Mouse (Mus musculus) MEL-GATA-1-ER (cell line): Measurements from ENCODE around the gene Six5.

Experiments used
- DNase-seq: peaks from one replicate; pipeline ENCODE4 v3.0.0-alpha.2; 2012; ENCODE audit warnings: low read depth; ENCODE audit errors: extremely low read depth

The Six5 gene

DNA sequence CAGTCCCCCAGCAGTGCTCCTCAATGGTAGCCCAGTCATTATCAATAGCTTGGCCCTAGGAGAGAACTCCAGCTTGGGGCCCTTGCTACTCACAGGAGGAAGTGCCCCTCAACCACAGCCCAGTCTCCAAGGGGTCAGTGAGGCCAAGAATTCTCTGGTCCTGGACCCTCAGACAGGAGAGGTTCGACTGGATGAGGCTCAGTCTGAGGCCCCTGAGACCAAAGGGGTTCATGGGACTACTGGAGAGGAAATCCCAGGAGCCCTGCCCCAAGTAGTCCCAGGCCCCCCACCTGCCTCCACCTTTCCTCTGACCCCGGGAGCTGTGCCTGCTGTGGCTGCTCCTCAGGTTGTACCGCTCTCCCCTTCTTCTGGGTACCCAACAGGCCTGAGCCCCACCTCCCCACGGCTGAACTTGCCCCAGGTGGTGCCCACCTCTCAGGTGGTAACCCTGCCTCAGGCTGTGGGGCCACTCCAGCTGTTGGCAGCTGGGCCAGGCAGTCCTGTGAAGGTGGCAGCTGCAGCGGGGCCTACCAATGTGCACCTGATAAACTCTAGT is 2.1 kb downstream of the Six5 start:
- no peak for DNase-seq

DNA sequence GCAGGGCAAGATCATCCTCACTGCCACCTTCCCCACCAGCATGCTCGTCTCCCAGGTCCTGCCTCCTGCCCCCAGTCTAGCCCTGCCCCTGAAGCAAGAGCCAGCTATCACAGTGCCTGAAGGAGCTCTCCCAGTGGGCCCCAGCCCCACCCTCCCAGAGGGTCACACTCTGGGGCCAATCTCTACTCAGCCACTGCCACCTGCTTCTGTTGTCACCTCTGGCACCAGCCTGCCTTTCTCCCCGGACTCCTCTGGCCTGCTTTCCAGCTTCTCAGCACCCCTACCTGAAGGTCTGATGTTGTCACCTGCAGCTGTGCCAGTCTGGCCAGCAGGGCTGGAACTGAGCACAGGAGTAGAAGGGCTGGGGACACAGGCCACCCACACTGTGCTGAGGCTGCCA is 2.8 kb downstream of the Six5 start:
- no peak for DNase-seq

DNA sequence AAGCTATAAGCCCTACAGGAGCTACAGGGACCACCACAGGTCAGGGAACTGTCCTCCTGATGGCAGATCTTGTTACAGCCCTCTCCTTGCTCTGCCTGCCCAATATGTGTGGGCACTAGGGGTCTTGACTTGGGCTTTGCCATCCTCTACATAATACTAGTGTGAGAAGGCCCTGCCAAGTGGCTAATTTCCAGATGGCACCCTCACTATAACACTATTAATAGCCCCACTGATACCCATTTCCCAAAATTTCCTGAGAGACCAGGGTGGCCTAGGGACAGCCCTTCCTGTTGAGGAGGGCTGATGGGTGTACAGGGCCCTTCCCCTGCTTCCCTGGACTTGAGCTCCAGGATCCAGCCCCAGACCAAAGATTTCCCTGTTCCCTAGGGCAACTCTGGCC is 3.5 kb downstream of the Six5 start:
- no peak for DNase-seq

DNA sequence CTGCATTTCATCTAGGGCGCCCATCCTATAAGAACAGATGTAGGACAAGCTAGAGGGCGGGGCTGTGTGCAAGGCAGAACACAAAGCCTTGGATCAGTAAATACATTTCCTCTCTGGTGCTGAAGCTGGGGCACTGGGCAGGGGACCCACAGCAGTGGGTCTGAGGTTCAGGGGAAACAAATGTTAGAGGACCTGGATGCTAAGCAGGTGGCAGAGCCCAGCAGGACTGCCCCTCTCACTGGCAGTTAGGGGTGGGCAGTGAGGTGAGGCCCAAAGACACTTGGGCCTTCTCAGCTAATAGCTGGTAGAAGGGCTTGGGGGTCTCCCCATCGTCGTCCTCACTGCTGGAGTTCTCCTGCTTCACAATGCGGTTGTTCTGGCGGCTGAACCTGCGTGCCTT is 4.4 kb downstream of the Six5 start:
- DNase-seq = no peak

DNA sequence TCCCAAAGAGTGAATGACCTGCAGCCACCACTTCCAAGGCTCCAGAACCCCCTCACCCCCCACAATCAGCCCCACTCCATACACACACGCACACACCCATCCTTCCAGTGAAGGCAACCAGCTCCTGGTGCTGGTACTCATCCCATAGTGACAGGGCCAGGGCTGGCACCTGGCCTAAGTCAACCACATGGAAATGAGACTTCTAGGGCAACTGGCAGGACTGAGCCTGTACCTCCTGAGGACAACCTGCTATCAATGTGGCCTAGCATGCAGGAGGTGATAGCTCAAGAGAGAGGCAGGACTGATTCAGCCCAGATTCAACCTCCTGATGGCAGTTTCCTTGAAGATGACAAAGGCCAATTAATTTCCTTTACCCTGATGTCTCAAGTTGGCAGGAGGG is 5.9 kb downstream of the Six5 start:
- DNase-seq = no peak

DNA sequence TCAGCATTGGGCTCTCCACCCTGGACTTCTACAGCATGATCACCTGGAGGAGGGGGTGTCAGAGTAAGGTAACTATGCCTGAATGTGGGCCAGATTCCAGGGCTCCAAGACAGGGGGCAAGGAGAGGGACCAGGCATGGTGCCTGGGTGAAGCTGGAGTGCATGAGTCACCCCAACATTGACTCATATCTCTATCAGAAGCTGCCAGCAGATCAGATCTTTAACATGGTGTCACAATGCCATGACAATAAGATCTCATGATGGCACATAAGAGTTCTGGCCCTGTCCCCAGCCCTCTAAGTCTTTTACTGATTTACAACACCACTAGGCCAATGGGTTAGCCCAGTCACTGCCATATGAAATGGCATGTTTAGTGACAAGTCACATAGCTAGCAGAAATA is 9.3 kb downstream of the Six5 start:
- DNase-seq = no peak

DNA sequence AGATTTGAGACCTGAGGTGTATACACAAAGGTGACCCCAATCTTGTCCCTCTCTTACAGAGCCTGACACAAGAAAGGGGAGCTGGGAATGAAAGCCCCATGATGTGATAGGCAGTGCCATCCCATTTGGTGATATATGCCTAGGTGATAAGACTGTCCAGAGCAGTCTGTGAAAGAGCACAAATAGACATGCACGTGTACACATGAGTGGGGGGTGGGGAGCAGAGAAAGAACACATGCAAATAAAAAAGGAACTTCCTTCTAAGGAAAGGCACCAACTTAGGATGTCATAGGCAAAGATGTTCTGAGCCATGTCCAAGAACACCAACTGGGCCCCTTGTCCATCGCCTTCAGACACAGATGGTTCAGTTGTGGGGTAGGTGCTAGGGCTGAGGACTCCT is 10.1 kb downstream of the Six5 start:
- no peak for DNase-seq

DNA sequence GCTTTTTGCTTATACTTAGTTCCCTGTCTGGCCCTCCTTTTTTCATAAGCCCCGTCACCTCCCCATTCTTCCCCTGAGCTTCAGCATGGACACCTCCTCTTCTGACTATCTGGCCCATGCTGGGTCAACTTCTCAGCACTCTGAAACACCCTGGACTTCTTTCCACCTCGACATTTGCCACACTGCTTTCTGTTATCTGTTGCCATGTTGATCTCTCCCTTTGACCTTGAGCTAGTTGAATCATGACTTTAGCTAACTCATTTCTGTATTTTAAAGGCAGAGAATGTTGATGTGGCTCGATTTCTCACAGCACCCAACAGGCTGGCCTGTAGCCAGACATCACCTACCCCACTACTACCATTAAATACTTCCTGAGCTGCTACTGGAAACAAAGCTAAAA is 13.0 kb downstream of the Six5 start:
- DNase-seq = no peak

DNA sequence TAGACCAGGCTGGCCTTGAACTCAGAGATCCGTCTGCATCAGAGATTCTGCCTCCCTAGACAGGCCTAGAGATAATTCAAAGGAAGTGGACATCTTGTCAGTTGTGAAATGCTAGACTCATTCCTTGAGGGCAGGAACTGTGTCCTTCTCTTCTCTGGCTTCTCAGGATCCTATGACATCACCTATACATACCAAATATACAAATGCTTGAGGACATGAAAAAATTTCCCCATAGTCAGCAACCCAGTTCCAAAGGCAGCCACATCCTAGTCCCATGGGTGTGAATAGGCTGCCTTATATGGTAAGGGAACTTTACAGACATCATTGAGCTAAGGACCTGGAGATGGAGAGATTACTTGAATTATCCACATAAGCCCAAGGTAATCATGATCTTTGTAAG is 15.2 kb downstream of the Six5 start:
- no peak for DNase-seq

DNA sequence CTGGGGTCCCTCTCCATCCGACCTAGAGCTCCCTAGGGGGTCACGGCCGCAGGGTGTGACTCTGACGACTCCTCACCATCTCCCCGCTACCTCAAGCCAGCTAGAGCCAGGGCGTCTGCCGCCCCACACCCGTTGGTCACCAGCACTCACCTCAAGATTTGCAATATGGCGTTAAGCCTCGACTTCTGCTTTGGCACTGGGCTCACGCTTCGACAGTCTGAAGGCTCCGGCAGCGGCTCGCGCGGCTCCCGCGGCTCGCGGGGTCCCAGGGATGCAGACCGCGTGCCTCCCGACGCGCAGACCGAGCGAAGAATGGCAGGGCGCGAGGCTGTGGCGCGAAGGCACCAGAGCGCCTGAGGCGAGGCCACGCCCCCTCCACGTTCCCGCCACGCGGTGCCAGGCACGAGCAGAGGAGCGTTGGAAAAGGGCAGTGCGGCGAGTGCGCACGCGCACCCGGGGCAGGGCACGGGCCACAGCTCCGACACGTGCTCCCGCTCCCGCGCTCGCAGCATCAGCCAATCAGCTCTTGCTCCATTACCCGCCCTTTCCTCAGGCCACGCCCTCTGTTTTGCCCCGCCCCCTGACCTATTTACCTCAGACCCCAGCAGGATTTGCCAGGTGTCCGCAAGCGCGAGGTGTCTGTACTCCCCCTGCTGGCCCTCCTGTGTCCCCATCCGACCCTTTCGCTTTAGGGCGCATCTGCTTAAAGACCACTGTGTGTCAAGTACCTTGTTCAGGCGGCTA is 23.8 kb downstream of the Six5 start, which contains the start of gene Gm4969:
Gene Gm4969 (minus strand): TSS at position 341 of the 744 bp plus-strand sequence.
- DNase-seq = no peak

DNA sequence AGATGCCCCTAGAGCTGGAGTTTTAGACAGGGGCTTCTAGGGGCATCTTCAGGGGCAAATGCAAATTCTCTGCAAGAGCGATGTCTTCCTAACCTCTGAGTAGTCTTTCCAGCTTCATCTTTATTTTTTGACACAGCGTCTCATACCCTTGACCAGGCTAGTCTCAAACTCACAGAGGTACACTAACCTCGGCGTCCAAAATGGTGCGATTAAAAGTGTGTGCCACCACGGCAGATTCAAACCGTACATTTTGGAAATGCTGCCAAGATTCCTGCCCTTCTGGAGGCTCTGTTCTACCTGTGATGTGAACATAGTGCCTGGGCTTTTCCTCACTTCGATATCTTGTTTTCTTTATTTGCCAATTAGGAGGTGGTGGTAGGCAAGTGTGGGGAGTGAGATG is 24.7 kb downstream of the Six5 start:
- no peak for DNase-seq

DNA sequence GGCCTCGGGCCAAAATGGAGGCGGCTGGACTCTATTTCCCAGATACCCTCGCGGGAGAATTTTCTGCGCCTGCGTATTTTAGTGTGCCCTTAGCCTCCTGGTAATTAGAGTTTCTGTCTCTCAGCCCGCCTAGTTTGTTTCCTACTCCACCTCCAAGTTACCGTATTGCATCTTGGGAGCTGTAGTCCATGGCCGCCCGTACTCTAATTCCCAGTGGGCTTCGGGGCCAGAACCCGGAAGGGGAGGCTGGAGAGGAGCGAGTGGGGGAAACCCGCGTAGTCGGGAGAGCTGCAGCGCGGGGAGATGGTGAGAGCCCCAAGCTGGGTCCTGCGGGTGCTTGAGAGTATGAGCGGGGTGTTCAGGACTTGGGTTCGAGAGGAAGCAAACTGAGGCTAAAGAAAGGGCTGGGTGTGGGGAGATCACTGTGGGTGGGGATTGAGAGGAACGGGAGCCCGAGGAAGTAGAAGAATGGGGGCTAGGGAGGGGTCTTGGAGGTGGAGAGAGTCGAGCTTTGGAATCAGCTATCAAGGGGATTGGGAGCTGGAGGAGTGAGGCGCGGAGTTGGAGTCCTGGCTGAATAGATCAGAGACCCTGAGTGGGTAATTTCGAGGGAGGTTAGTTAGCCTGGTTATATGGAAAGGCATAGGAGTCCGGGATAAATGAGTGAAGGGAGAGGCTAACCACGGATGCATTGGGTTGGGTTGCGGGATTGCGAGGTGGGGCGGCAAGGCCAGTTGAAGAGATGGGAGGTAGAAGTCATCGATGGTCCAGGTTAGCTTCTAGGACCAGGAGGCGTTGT is 25.4 kb downstream of the Six5 start, which contains the start of gene Fbxo46:
Gene Fbxo46 (plus strand): TSS at position 229 of the 799 bp plus-strand sequence.
- peak; percentile 97 for DNase-seq

DNA sequence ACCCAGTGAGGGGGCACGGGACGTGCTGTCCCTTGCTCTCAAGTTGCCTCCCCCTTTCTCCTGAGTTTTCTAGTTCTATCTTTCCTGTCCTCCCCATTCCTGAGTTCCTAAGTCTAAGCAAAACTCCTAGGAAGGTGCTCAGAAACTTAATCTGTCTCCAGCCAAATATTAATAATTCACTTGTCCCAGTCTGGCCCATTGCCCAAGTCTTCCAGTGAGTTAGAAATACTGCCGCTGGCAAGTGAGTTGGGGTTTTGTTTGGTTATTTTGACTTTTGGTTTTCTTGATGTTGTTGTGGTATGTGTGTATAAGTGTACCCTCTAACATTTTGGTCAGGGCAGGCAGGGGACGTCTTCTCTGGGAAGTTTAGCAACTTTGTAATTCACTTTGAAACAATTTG is 27.3 kb downstream of the Six5 start:
- no peak for DNase-seq

DNA sequence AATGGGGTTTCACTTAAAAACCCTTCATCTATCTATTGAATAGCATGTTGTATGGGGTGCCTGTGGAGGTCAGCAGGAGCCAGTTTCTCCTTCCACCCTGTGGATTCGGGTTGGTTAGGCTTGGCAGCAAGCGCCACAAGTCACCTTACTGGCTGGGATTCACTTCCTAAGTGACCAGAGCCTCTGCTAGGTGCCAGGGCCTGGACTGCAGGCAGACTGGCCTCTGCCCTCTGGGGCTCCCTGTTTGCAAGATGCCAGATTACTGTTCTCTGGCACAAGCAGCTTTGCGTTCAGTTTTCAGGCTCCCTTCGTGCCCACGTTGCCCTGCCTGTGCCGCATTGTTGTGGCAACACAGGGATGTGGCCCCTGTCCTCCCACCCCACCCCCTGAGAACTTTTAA is 30.3 kb downstream of the Six5 start:
- no peak for DNase-seq

DNA sequence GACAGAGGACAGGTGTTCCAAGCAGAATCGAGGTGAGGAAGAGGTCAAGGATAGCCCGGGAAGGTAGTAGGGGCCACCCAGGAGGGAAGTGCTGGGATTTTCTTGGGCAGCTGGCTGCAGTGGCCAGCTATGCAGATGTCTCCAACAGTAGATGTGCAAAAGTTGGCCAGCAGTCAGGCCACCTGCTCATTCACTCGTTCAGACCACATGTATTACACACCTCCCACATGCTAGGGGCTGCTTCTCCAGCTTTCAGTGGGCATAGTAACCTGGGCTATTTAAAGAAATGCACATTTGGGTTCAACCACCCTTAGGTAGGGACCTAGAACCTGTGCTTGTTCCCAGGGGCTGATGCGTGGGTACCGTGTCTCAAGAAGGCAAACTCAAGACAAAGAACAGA is 33.4 kb downstream of the Six5 start:
- no peak for DNase-seq

DNA sequence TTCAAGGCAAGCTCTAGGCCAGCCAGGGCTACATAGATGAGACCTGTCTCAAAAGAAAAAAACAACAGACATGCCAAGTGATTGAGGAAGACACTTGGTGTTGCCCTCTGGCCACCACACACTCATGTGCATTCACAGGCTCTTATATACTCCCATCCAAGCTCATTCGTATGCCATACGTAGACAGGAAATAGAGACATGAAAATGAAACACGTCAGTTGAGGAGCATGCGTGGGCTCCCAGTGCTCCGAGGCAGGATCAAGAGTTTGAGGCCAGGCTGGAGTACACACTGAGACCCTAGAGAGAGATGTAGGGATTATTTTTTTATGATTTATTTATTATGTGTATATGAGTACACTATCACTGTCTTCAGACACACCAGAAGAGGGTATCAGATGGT is 35.0 kb downstream of the Six5 start:
- no peak for DNase-seq

DNA sequence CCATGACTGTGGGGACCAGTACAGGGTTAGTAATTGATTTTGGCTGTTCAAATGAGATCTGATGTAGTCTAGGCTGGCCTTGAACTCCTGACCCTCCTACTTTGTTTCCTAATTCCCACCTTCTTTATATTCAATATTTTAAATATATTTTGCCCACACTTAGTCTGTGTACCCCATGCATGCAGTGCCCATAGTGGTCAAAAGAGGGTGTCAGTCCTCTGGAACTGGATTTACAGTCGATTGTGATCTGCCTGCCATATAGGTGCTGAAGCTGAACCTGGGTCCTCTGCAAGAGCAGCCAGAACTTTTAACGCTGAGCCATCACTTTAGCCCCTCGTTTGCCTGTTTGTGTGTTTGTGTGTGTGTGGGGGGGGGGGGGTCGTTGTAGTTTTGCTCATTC is 36.3 kb downstream of the Six5 start:
- no peak for DNase-seq

DNA sequence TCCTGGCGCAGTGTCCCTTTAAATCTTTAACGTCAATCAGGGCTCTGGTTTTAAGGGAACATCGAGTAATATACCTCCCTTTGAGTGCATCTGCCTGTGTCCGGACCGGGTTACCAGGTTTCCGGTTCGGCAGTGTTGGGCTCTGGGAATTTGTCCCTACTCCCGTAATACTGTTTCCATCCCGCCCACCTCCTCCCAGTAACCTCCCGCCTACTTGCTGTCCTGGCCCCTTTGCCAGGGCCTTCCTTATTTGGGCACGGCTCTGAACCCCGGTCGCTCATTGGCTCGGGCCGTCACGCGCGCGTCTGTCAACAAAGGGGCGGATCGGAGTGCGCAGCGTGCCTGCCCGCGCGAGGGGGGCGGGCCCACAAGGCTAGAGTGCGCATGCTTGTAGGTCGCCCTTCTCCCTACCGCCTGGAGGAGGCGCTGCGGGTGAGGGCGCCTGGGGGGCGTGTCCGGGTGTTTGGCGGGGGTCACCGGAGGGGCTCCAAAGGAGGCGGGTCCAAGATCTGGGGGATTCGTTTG is 37.0 kb downstream of the Six5 start:
- DNase-seq = peak; percentile 75

DNA sequence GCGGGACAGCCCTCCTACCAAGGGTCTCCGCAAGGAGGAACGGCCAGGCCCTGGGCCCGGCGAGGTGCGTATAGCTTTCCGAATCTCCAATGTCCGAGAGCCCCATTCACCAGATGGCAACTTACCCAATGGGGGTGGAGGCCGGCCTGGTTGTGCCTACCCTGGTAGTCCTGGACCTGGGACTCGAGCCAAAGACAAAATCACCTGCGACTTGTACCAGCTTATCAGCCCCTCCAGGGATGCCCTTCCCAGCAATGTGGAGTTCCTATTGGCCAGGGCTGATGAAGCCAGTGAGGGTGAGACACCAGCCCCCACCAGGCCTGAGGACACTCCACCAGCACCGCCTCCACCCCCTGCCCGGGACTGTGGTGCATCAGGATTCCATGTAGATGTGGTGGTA is 41.8 kb downstream of the Six5 start:
- DNase-seq = no peak

DNA sequence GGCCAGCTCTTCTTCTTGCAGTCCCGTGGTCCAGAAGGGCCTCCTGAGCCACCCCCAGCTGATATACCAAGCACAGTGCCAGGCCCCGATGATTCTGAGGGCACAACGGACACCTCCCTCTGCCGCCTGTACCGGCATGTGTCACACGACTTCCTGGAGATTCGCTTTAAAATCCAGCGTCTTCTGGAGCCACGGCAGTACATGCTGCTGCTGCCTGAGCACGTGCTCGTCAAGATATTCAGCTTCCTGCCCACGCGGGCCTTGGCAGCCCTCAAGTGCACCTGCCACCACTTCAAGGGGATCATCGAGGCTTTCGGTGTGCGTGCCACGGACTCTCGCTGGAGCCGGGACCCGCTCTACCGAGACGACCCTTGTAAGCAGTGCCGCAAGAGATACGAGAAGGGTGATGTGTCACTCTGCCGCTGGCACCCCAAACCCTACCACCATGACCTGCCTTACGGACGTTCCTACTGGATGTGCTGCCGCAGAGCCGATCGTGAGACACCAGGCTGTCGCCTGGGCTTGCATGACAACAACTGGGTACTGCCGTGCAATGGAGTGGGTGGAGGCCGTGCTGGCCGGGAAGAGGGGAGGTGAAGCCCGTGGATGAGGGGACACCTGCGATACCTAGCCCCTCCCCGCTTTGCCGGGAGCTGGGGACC is 42.4 kb downstream of the Six5 start:
- no peak for DNase-seq

DNA sequence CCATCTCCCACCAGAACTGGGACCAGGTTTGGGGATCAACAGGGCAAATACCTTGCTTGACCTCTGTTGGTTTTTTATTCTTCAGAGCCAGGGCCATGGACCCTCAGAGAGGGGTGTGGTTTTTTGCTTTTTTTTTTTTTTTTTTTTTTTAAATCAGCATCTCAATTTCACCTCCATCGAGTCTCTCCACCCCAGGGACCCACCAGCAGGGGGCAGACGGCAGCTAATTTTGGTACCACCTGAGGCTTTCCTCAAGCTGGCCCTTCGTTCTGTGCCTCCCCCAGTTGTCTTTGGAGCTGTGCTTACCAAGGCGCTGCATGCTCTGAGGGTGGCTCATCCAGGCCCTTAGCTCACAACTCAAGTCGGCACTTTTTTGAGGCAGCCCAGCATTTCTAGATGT is 43.0 kb downstream of the Six5 start:
- no peak for DNase-seq

DNA sequence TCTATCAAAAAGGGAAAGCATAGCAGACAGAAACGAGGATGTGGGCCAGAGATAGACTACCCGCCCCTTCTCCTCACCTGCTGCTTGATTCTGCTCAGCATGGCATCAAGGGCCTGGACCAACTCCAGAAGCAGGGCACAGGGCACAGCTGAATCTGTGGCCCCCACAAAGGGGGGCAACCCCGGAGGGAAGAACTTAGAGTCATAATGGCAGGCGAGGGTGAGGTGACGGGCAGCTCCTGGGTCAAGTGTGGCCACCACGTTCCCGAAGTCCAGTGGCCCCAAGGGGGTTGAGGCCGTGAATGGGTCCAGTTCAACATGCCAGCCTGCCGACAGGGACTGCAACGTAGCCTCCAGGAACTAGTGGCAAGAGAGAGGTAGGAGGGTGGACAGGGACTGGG is 52.4 kb downstream of the Six5 start:
- DNase-seq = no peak
